Mouse (Mus musculus) gastrocnemius, postnatal 10 days (tissue): ENCODE measurements around the gene Maged2. TPM values are rescaled to one million over a fixed set of nuclear protein-coding genes. Genes with fewer than 3 reads are reported as not detected.
"Not testable (repeated sequence)": the region's sequence is repeated elsewhere in the genome, so short reads cannot be mapped to it uniquely, and the experiment has no call there.

Experiments
- DNase-seq: peaks from one replicate; pipeline ENCODE4 v3.0.0; 2021; ENCODE audit warnings: mixed read lengths
- long read RNA-seq, 2 experiments: library from polyadenylated mRNA; stranded (forward); transcript quantifications; one replicate each; pipeline ENCODE4 v2.0.0; 2021
- total RNA-seq, 2 experiments: library from RNA; stranded (reverse); gene quantifications; 2 replicates each; pipeline ENCODE4 v1.2.3; 2021

Gene Maged2
- total RNA-seq = 100 to 1,000 TPM; 624 to 636 TPM
- long read RNA-seq, experiment 1, transcript Maged2-204 (13 exons, 2,107 nt) = minor isoform, 163 of 1,870 reads
- long read RNA-seq, experiment 1, transcript Maged2-203 (13 exons, 2,183 nt) = major isoform, 1,208 of 1,870 reads
- long read RNA-seq, experiment 1, partial matches to known transcripts = 315 of 1,870 reads
- long read RNA-seq, experiment 1, other reads (novel, unspliced or antisense) = 182 of 1,870 reads
- long read RNA-seq, experiment 2, transcript Maged2-204 (13 exons, 2,107 nt) = minor isoform, 130 of 1,836 reads
- long read RNA-seq, experiment 2, transcript Maged2-203 (13 exons, 2,183 nt) = major isoform, 1,221 of 1,836 reads
- long read RNA-seq, experiment 2, partial matches to known transcripts = 297 of 1,836 reads
- long read RNA-seq, experiment 2, other reads (novel, unspliced or antisense) = 188 of 1,836 reads

GRCm38 (mm10) chrX:150814139-150814469, at the start of gene Maged2:
Gene Maged2 (minus strand): TSS chrX:150814345.
- DNase-seq = peak; percentile 19

- DNase-seq = no peak
Measured at GRCm38 (mm10) chrX:150848230-150848629, 34.1 kb upstream of the Maged2 start.

DNA sequence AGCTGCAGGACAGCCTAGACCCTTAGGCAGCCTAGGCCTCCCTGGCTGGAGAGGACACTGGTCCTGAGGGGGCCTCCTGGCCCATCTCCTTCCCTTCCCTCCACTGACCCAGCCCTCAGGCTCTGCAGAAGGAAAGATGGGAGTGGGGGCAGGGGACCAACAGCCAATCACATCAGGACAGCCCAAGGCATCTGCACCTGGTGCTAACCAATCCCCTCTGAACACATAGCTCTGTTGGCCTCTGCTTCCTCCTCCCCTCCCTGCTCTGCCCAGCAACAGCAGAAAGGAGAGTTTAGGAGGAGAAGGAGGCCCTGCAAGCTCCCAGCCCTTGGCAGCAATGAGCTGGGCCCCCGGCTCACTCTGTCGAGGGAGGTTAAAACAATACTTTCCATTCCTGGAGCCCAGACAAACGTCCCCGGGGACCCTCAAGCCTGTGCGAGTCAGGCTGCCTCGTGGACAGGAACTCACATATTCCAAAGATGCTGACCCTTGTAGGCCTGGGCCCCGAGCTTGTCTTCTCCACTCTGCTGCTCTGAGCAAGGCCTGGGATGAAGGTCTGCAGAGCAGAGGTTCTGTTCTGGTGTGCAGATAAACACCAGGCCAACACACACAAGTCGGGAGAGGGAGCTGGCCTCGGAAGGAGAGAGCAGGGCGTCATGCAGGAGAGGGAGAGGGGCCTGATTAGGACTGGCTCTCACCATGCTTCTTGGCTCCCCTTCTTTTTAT, 31.5 kb upstream of the Maged2 start:
- not testable (repeated sequence) for DNase-seq

- DNase-seq = not testable (repeated sequence)
Measured at GRCm38 (mm10) chrX:150843257-150843656, 29.1 kb upstream of the Maged2 start.

DNA sequence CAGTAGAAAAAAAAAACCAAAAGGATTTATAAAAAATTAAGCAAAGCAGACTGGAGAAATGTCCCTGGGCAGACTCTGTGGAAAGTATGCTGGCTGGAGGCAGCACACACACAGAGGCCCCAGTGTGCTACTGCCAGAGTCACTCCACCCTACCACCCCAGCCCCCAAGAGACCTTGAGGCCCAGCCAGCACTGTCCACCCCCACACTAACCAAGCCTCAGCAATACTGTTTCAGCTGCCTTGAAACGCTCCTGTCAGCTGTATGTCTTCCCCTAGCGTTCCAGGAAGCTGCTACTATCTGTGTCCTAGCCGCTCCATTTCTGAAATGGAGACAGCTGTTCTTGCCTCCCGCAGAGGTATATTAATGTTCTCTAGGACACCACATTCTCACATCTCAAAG, 16.2 kb upstream of the Maged2 start:
- no peak for DNase-seq

DNA sequence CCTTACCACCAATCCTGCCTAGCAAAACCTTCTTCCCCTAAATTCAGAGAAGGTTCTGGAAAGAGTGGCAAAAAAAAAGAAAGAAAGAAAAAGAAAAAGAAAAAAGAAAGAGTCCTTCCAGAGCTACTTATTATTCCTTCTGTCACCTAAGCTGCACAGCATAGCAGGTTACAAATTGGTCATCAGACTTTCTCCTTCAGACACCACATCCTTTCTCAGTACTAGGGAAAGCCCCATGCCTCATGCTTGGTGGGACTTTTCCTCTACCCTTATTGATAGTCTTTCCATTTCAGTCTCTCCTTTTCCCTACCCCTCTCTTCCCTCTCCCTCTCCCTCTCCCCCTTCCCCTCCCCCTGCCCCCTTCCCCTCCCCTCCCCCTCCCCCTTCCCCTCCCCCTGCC, 3.1 kb upstream of the Maged2 start:
- no peak for DNase-seq

DNA sequence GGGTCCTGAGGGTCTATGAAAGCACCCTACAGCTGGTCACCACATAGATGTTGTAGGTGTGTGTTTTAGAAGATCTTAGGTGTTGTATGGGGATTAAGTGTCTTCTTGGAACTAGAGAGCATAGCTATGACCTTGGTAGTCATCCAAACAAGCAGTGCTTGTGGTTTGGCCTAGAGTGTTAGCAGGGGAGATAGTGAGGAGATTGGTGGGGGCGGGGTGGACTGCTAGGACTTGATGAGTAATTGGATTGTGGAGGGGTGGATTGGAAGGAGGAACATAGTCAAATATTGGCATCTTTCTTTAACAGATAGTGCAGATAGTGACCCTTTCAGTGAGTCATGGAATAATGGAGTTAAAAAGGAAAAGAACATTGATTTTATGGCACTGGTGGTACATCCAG, 1.5 kb upstream of the Maged2 start:
- DNase-seq = no peak

DNA sequence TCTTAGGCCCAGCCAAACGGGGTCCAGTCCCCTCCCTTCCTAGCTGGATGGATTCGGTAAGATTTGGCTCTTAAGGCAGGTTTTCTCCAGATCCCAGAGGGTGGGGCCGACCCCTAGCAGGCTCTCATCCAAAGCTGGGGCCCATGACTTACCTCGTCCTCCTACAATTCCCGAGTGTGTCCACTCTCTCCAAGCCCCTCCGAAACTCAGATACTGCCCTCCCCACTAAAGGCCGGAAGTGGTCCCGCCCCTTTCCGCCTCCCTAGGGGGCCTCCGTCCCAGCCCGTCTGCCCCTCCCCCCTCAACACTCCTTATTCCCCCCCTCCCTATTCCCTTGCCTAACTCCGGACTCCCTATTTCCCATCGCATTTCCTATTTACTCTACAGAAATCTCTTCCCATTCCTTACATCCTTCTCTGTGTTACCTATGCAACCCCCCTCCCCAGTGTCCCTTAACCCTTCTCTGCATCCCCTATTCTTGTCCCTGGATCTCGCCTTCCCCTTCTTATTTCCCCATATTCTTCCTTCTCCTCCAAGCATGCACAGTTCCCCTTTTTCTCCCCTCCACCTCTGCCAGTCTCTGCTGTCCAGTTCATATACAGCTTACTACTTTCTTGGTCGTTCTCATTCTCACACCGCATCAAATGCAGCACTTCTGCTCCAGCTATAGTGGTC, 544 bp downstream of the Maged2 start:
- peak; percentile 70 for DNase-seq

DNA sequence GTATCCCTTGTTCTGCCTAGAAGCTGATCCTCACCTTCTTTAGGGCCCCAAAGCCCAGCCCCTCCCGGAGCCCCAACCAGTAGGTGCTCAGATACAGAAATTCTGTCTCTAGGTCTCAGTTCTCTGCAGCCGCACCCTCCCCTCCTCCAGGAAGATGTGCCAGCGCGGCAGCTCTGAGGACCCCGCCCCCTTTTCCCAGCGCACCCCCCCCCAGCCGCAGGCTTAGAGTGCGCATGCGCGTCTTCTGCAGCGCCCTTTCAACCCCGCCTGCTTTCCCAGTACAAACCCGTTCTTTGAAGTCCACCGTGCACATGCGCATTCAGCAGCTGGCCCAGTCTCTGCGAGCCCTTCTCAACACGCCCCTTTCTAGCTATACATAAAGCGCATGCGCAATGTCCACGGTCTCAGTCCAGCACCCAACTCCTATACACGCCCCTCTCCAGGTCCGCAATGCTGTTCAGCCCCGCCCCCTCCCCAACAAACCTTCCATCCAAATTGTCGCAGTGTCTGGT, 1.3 kb downstream of the Maged2 start:
- peak; percentile 79 for DNase-seq

DNA sequence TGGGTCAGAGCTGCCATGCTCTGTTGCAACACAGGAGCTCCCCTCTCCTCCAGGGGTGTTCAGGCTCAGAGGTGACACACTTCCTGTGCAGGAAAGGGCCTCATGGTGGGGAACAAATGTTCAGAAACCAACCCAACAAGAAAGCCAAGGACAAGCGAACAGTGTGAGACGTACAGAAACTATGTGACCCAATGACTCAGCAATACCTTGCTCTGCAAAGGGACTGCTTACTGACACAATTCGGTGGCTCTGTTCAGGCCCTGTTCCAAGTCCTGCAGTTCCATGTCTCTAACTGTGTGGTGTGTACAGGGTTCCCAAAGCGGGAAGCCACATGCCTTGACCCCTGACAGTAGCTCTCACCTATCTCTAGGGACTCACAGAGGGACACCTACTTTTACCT, 13.2 kb downstream of the Maged2 start:
- not testable (repeated sequence) for DNase-seq

DNA sequence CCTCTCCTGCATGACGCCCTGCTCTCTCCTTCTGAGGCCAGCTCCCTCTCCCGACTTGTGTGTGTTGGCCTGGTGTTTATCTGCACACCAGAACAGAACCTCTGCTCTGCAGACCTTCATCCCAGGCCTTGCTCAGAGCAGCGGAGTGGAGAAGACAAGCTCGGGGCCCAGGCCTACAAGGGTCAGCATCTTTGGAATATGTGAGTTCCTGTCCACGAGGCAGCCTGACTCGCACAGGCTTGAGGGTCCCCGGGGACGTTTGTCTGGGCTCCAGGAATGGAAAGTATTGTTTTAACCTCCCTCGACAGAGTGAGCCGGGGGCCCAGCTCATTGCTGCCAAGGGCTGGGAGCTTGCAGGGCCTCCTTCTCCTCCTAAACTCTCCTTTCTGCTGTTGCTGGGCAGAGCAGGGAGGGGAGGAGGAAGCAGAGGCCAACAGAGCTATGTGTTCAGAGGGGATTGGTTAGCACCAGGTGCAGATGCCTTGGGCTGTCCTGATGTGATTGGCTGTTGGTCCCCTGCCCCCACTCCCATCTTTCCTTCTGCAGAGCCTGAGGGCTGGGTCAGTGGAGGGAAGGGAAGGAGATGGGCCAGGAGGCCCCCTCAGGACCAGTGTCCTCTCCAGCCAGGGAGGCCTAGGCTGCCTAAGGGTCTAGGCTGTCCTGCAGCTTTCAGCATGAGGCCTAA, 15.5 kb downstream of the Maged2 start:
- DNase-seq = not testable (repeated sequence)

Other genes with a start within 250 kb of the Maged2 start
- gene Pfkfb1, start 226.1 kb downstream of the Maged2 start, total RNA-seq = 10 to 100 TPM in 1 of 2 experiments, 1 to 10 TPM in 1; 6.9 to 13.6 TPM
- 10 to 100 TPM in 1 of 2 experiments, 1 to 10 TPM in 1; 8.6 to 10.9 TPM for gene Apex2, start 224.5 kb downstream of the Maged2 start, total RNA-seq
- 1 to 10 TPM; 2.5 to 5.1 TPM for gene Tro, start 156.8 kb downstream of the Maged2 start, total RNA-seq
- 10 to 100 TPM; 34.3 to 36.0 TPM for gene Gnl3l, start 203.0 kb upstream of the Maged2 start, total RNA-seq
- 10 to 100 TPM in 1 of 2 experiments, 1 to 10 TPM in 1; 9.4 to 14.3 TPM for gene Fgd1, start 231.8 kb upstream of the Maged2 start, total RNA-seq